Mouse (Mus musculus) frontal cortex, adult 2 months (tissue): ENCODE measurements at regions not wholly inside any gene's neighbourhood (a gene's known extent, or its start where the extent isn't known, plus 50 kb on each side); places are given as distances from the start of the nearest gene placed in this dataset.

Experiments
- DNase-seq, 2 experiments: peaks; one replicate each; pipeline ENCODE4 v3.0.0; 2022; ENCODE audit warnings: low spot score in 1 of 2; ENCODE audit errors: extremely low spot score in 1 of 2

DNA sequence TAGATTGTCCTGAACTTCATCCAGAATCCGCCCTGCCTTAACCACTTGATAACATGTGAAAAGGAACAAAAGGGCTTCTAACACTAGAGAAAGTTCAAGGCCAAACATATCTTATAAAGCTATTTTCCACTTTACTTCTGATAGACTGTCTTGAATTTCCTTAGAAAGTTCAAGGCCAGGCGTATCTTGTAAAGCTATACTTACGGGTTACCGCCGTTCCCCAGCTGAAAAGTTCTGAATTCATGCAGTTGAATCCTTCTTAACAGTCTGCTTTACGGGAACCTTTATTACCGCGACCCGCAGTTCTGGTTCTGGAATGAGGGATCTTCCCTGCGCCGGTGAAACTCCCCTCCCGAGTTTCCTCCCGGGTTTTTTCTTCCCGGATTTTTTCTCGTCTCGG, 492.0 kb downstream of the Gm21739 start:
- DNase-seq = peak in 1 of 2 experiments; percentile 2
